Mouse (Mus musculus) C2C12 (cell line): ENCODE results near the gene Ehbp1l1.

Experiments
- CTCF ChIP-seq: IDR thresholded peaks from one replicate; pipeline ENCODE4 v1.5.1; 2011; ENCODE audit not compliant: control insufficient read depth, insufficient read depth, insufficient read length
- FOSL1 ChIP-seq: IDR thresholded peaks from one replicate; pipeline ENCODE4 v1.8.0; 2011; ENCODE audit warnings: mild to moderate bottlenecking, low read length; ENCODE audit not compliant: poor library complexity, insufficient read depth, severe bottlenecking
- USF1 ChIP-seq: IDR thresholded peaks from one replicate; pipeline ENCODE4 v1.6.1; 2011; ENCODE audit warnings: low read depth, mild to moderate bottlenecking, control low read depth, moderate library complexity

- TF ChIP-seq CTCF (no peak), USF1 (no peak), FOSL1 (no peak)
Observed at GRCm38 (mm10) chr19:5724549-5724941, 1.6 kb downstream of the Ehbp1l1 start.
